Mouse (Mus musculus): ENCODE measurements around the gene Hacd3. TPM values are rescaled to one million over a fixed set of nuclear protein-coding genes. Genes with fewer than 3 reads are reported as not detected.

Hacd3 gene
- polyA plus RNA-seq, 1 experiment from 2014 or later: 97.3 TPM

GRCm38 (mm10) chr9:65028313-65028712 is 6.8 kb upstream of the Hacd3 start:
- H3K9ac ChIP-seq: no peak overlapping the region
- no peaks in the 10 kb centered on the region for H3K27me3 ChIP-seq
- ATAC-seq (ENCODE audit: low FRiP score, low read depth): no peak
- H3K9me3 ChIP-seq: no peaks in the 10 kb centered on the region
- no peaks in the 10 kb centered on the region for H3K36me3 ChIP-seq
- H3K4me1 ChIP-seq: peaks cover 8% of the 10 kb centered on the region
- 83% methylated on average over 5 of the region's 5 CpGs for WGBS
- no peak overlapping the region for H3K4me3 ChIP-seq
- no peak overlapping the region for H3K4me2 ChIP-seq (replicated peaks)
- no peak overlapping the region for H3K27ac ChIP-seq

DNA sequence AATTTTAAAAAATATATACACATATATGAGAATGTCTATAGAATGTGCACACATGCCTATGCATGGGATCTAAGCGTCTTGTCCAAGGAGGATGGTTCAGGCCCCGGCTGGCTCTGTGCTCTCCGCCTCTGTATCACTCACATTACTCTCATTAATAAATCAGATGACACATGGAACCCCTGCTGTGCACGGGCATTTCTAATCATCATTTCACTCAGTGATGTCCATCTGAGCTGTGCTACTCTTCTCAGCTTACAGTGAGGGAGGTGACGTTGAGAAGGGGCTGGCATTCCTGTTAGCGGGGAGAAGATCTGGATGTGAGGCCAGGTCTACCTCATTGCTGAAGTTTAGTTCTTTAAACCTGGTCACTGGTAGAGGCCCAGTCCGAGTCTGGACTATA is 5.7 kb upstream of the Hacd3 start:
- Histone ChIP-seq H3K36me3 (no peaks in the 10 kb centered on the region), H3K9ac (no peak overlapping the region), H3K9me3 (no peaks in the 10 kb centered on the region), H3K27me3 (no peaks in the 10 kb centered on the region), H3K27ac (no peak overlapping the region), H3K4me2 (replicated peaks) (no peak overlapping the region), H3K4me1 (peaks cover 5% of the 10 kb centered on the region), H3K4me3 (no peak overlapping the region)
- no peak for ATAC-seq (ENCODE audit: low FRiP score, low read depth)
- 77% methylated on average over 7 of the region's 7 CpGs for WGBS

DNA sequence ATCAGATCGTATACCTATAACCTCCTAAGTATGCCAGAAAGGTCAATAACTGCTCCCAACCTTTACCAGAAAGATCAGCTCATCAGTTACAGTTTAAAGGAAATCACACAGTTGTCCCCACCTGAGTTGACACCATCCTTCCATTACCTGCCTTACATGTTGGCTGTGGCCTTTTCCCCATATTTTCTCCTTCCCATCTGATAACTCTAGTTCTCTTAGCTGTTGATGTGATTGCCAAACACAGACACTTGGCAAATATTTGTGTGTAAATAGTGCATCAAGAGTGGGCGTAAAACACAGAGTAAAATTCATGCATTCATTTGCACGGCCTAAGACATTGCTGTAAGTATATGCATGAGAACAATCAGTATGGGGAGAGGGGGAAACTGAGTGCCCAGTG is 2.0 kb upstream of the Hacd3 start:
- no peak overlapping the region for H3K4me2 ChIP-seq (replicated peaks)
- no peaks in the 10 kb centered on the region for H3K9me3 ChIP-seq
- H3K4me3 ChIP-seq: no peak overlapping the region
- H3K9ac ChIP-seq: no peak overlapping the region
- peaks cover 30% of the 10 kb centered on the region for H3K4me1 ChIP-seq
- 89% methylated on average over 3 of the region's 3 CpGs for WGBS
- H3K27ac ChIP-seq: no peak overlapping the region
- no peaks in the 10 kb centered on the region for H3K27me3 ChIP-seq
- H3K36me3 ChIP-seq: no peaks in the 10 kb centered on the region
- ATAC-seq (ENCODE audit: low FRiP score, low read depth): no peak

- H3K36me3 ChIP-seq: no peaks in the 10 kb centered on the region
- no peak overlapping the region for H3K9ac ChIP-seq
- H3K4me3 ChIP-seq: no peak overlapping the region
- H3K4me2 ChIP-seq (replicated peaks): no peak overlapping the region
- no peak for ATAC-seq (ENCODE audit: low FRiP score, low read depth)
- H3K9me3 ChIP-seq: no peaks in the 10 kb centered on the region
- H3K27me3 ChIP-seq: no peaks in the 10 kb centered on the region
- H3K4me1 ChIP-seq: peaks cover 35% of the 10 kb centered on the region
- 88% methylated on average over 4 of the region's 4 CpGs for WGBS
- no peak overlapping the region for H3K27ac ChIP-seq
Measured at GRCm38 (mm10) chr9:65022580-65023135, 1.2 kb upstream of the Hacd3 start.

DNA sequence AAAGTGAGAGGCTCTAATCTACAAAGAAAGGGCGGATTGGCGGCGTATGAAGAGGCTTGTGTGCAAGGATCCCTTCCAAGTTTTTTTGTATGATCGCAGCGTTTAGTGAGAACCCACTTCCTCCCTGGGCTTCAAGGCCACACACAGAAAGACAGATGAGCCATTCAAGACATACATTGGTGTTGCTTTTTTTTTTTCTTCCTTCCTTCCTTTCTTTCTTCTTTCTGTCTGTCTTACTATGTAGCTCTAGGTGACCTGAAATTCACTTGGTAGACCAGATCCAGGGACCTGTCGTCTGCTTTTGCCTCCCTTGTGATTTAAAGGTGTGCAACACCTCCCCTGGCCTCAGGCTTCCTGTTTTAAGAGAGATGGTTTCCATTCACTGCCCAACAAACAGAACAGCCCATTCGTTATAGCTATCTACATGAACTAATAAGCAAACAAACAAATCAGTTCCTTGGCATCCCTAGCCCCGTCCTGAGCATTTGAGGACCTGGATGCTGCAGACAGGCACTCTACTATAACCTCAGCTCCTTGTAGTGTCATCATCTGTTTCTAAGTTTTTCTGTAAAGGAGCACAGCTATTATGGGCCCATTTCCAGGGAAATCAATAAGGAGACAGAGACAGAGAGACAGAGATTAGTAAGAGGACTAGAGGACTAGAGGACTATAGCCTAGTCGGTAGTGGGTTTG is 540 bp upstream of the Hacd3 start:
- Histone ChIP-seq H3K27me3 (no peaks in the 10 kb centered on the region), H3K4me1 (peaks cover 36% of the 10 kb centered on the region), H3K4me2 (replicated peaks) (peak overlapping the region; percentile 91), H3K9me3 (no peaks in the 10 kb centered on the region), H3K4me3 (peak overlapping the region; percentile 87), H3K36me3 (no peaks in the 10 kb centered on the region), H3K9ac (peak overlapping the region; percentile 96), H3K27ac (peak overlapping the region; percentile 65; the same call in 1 of the 2 replicates)
- no peak for ATAC-seq (ENCODE audit: low FRiP score, low read depth)
- whole genome bisulfite sequencing: 19% methylated on average over 9 of the region's 9 CpGs

- Histone ChIP-seq H3K27me3 (no peaks in the 10 kb centered on the region), H3K9ac (peak overlapping the region; percentile 96), H3K36me3 (no peaks in the 10 kb centered on the region), H3K9me3 (no peaks in the 10 kb centered on the region), H3K4me3 (peak overlapping the region; percentile 87), H3K27ac (no peak overlapping the region), H3K4me1 (peaks cover 39% of the 10 kb centered on the region), H3K4me2 (replicated peaks) (peak overlapping the region; percentile 91)
- ATAC-seq (ENCODE audit: low FRiP score, low read depth): no peak
- 72% methylated on average over 4 of the region's 4 CpGs for WGBS
Measured at GRCm38 (mm10) chr9:65020128-65020527, 1.4 kb downstream of the Hacd3 start.

DNA sequence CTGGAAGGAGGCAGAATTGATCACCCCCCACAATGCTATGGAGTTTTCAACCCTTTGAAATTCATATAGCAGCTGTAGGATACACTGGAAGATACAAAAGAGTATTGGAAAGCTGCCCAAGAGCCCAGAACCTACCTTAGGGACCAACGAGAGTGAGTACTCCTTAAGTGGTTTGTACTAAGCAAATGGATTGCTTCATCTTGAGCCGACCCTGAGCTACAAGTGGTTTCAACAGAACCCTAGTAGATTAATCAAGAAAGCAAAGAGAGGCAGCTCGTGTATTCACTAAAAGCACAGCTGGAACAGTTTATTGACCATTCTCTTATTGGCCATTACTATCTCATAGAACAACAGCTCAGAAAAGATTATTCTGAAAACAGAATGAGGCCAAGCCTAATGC is 2.3 kb downstream of the Hacd3 start:
- Histone ChIP-seq H3K9ac (no peak overlapping the region), H3K27ac (no peak overlapping the region), H3K4me1 (peaks cover 39% of the 10 kb centered on the region), H3K4me3 (no peak overlapping the region), H3K27me3 (no peaks in the 10 kb centered on the region), H3K4me2 (replicated peaks) (peak overlapping the region; percentile 91; the same call in 1 of the 2 replicates), H3K36me3 (no peaks in the 10 kb centered on the region), H3K9me3 (no peaks in the 10 kb centered on the region)
- 51% methylated on average over 3 of the region's 3 CpGs for WGBS
- no peak for ATAC-seq (ENCODE audit: low FRiP score, low read depth)

GRCm38 (mm10) chr9:65018588-65019121 is 2.8 kb downstream of the Hacd3 start:
- Histone ChIP-seq H3K9me3 (no peaks in the 10 kb centered on the region), H3K36me3 (no peaks in the 10 kb centered on the region), H3K4me2 (replicated peaks) (no peak overlapping the region; the same call in 1 of the 2 replicates), H3K27me3 (no peaks in the 10 kb centered on the region), H3K9ac (no peak overlapping the region), H3K4me1 (peaks cover 39% of the 10 kb centered on the region), H3K4me3 (no peak overlapping the region), H3K27ac (no peak overlapping the region)
- WGBS: 73% methylated on average over 3 of the region's 3 CpGs
- ATAC-seq (ENCODE audit: low FRiP score, low read depth): no peak

GRCm38 (mm10) chr9:65017896-65018295 is 3.6 kb downstream of the Hacd3 start:
- peaks cover 39% of the 10 kb centered on the region for H3K4me1 ChIP-seq
- 89% methylated on average over 4 of the region's 4 CpGs for WGBS
- ATAC-seq (ENCODE audit: low FRiP score, low read depth): no peak

GRCm38 (mm10) chr9:65016978-65017827 is 4.3 kb downstream of the Hacd3 start:
- no peak overlapping the region for H3K4me2 ChIP-seq (replicated peaks)
- no peak overlapping the region for H3K4me3 ChIP-seq
- no peaks in the 10 kb centered on the region for H3K9me3 ChIP-seq
- 84% methylated on average over 16 of the region's 16 CpGs for WGBS
- no peak overlapping the region for H3K9ac ChIP-seq
- no peak overlapping the region for H3K27ac ChIP-seq
- ATAC-seq (ENCODE audit: low FRiP score, low read depth): no peak
- H3K27me3 ChIP-seq: no peaks in the 10 kb centered on the region
- H3K4me1 ChIP-seq: peaks cover 38% of the 10 kb centered on the region
- no peaks in the 10 kb centered on the region for H3K36me3 ChIP-seq

More at GRCm38 (mm10) chr9:65017896-65018295, 3.6 kb downstream of the Hacd3 start:
- Histone ChIP-seq H3K4me3 (no peak overlapping the region), H3K9me3 (no peaks in the 10 kb centered on the region), H3K27ac (no peak overlapping the region), H3K9ac (no peak overlapping the region), H3K36me3 (no peaks in the 10 kb centered on the region), H3K27me3 (no peaks in the 10 kb centered on the region), H3K4me2 (replicated peaks) (no peak overlapping the region)

GRCm38 (mm10) chr9:65016241-65016977 is 5.1 kb downstream of the Hacd3 start:
- Histone ChIP-seq H3K36me3 (no peaks in the 10 kb centered on the region), H3K27ac (no peak overlapping the region), H3K4me2 (replicated peaks) (no peak overlapping the region), H3K27me3 (no peaks in the 10 kb centered on the region), H3K4me1 (peaks cover 33% of the 10 kb centered on the region), H3K9ac (0 out of 2 replicates have a peak overlapping the region, but pooled peaks have one; percentile 19), H3K9me3 (no peaks in the 10 kb centered on the region), H3K4me3 (no peak overlapping the region)
- ATAC-seq (ENCODE audit: low FRiP score, low read depth): no peak
- WGBS: 88% methylated on average over 4 of the region's 4 CpGs
